Mouse (Mus musculus) small intestine, adult 2 months (tissue): ENCODE data around the gene Hs1bp3. TPM values are rescaled to one million over a fixed set of nuclear protein-coding genes. Genes with fewer than 3 reads are reported as not detected.

Source experiments
- H3K27ac ChIP-seq: fragments of 200-500 bp; 2 replicates; pipeline ENCODE4 v1.5.1; 2012; ENCODE audit warnings: low read depth, low read length, control low read depth, inconsistent platforms; ENCODE audit not compliant: insufficient read depth
- H3K27me3 ChIP-seq: fragments of 200-500 bp; 2 replicates; pipeline ENCODE4 v1.6.1; 2012; ENCODE audit warnings: mild to moderate bottlenecking, moderate library complexity, low read length, inconsistent platforms; ENCODE audit not compliant: control insufficient read depth, insufficient read depth
- H3K36me3 ChIP-seq: fragments of 200-500 bp; 2 replicates; pipeline ENCODE4 v1.6.1; 2012; ENCODE audit warnings: mild to moderate bottlenecking, low read length, control low read depth, inconsistent platforms; ENCODE audit not compliant: control insufficient read depth, insufficient read depth
- H3K4me1 ChIP-seq: fragments of 200-500 bp; 2 replicates; pipeline ENCODE4 v1.6.1; 2012; ENCODE audit warnings: low read length, inconsistent platforms, mixed read lengths; ENCODE audit not compliant: control insufficient read depth, insufficient read depth, insufficient read length
- H3K4me3 ChIP-seq: fragments of 200-500 bp; 2 replicates; pipeline ENCODE4 v1.5.1; 2012; ENCODE audit warnings: low read depth, mild to moderate bottlenecking, control low read depth, inconsistent platforms, low read length, moderate library complexity
- CTCF ChIP-seq: fragments of 200-500 bp; IDR thresholded peaks from 2 replicates; pipeline ENCODE4 v1.5.1; 2012; ENCODE audit warnings: low read depth, mild to moderate bottlenecking, control low read depth, inconsistent platforms, low read length, moderate library complexity, mixed read lengths; ENCODE audit not compliant: insufficient replicate concordance, insufficient read length; ENCODE audit errors: extremely low read depth
- POLR2A ChIP-seq: fragments of 200-500 bp; IDR thresholded peaks from 2 replicates; pipeline ENCODE4 v1.6.1; 2012; ENCODE audit warnings: low read depth, mild to moderate bottlenecking, control low read depth, inconsistent platforms, low read length, moderate library complexity
- WGBS: fragments of 180-500 bp; shearing (Covaris S2); methylation state at CpG from one replicate; pipeline ENCODE4 v1.1.7; 2018; 5-methylcytosine and 5-hydroxymethylcytosine counted together
- polyA plus RNA-seq: library from polyadenylated mRNA; depleted of rRNA; stranded (reverse); fragments of >200 nt; gene quantifications from 2 replicates; pipeline ENCODE4 v1.2.3, GENCODE M21; 2012

Hs1bp3 gene
- polyA plus RNA-seq, 1 experiment: 15.2 TPM

DNA sequence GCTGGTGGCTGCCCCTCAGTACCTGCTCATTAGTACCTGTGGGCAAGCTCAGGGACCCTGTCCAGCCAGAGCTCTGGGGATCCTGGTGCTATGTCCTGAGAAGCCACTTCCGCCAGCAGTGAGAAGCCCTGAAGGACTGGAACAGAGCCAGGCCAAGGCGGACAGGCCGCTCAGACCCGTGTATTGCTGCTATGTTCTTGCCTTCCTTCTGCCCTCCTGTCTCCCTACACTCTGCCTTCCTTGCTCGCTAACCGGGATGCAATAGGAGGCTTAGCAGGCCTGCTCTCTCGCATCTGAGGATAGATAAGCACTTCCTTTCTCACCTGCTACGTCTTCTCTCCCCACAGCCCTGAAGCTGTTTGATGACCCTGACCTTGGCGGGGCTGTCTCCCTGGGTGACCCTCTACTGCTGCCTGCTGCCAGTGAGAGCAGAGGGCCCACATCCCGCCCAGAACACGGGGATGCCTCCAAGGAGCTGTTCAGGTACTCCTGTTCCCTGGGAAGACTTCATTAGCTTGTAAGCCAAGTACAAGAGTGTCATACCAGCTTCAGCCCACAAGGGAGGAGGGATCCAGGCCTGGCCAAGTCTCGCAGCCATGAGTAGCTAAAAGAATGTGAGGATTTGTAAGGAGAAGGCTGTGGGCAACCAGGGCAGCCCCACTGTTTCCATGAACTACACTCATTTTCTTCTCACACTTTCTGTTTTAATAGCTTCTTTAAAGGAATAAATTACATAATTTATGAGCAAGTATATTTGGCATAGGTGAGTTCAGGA, 24.2 kb downstream of the Hs1bp3 start:
- Histone ChIP-seq H3K36me3 (peaks cover 35% of the 10 kb centered on the region), H3K27ac (no peak overlapping the region), H3K4me3 (no peak overlapping the region), H3K4me1 (no peaks in the 10 kb centered on the region; the same call in 1 of the 2 replicates), H3K27me3 (no peaks in the 10 kb centered on the region)
- TF ChIP-seq POLR2A (no peak), CTCF (no peak)
- WGBS: 75% methylated on average over 12 of the region's 12 CpGs

DNA sequence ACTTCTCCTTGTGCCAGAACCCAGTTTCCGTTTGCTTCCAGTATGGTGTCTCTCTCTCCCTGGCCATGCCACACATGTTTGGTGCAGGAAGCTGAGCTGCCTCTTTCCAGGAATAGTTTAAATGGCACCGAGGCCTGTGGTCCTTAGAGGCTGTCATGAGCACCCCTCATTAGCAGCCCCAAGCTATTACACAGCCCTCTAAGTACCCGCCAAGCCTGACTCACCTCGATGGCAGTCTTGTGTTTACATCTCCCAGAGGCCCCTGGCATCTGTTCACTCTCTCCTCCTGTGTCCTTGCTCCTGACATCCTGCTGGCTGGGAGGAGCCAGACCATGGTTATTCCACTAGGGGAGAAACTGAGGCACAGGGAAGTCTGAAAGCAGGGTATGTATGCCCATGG, 25.3 kb downstream of the Hs1bp3 start:
- WGBS: 56% methylated on average over 4 of the region's 4 CpGs
- H3K27me3 ChIP-seq: no peaks in the 10 kb centered on the region
- peaks cover 39% of the 10 kb centered on the region for H3K36me3 ChIP-seq
- no peak overlapping the region for H3K4me3 ChIP-seq
- H3K27ac ChIP-seq: no peak overlapping the region
- H3K4me1 ChIP-seq: no peaks in the 10 kb centered on the region; the same call in 1 of the 2 replicates
- TF ChIP-seq POLR2A (no peak), CTCF (no peak)

DNA sequence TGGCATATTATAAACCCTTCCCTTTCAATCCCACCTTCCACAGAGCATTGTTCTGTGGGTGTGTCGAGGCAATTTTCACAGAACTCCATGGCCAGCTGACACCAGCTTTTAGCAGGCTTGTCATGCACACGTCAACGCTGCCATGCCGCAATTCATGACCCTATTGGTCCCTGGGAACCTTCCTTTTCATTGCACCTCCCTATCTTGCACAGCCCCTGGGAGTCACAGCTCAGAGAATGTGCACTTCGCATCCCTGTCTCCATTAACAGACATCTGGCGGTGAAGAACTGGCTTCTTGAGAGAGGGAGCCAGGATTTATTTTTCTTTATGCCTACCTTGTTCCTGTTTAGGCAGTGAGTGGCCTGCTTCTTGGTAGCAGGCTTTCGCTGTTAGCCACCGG, 25.7 kb downstream of the Hs1bp3 start:
- Histone ChIP-seq H3K27me3 (no peaks in the 10 kb centered on the region), H3K27ac (no peak overlapping the region), H3K36me3 (peaks cover 39% of the 10 kb centered on the region), H3K4me1 (no peaks in the 10 kb centered on the region; the same call in 1 of the 2 replicates), H3K4me3 (no peak overlapping the region)
- TF ChIP-seq POLR2A (no peak), CTCF (no peak)
- WGBS: 95% methylated on average over 8 of the region's 8 CpGs

DNA sequence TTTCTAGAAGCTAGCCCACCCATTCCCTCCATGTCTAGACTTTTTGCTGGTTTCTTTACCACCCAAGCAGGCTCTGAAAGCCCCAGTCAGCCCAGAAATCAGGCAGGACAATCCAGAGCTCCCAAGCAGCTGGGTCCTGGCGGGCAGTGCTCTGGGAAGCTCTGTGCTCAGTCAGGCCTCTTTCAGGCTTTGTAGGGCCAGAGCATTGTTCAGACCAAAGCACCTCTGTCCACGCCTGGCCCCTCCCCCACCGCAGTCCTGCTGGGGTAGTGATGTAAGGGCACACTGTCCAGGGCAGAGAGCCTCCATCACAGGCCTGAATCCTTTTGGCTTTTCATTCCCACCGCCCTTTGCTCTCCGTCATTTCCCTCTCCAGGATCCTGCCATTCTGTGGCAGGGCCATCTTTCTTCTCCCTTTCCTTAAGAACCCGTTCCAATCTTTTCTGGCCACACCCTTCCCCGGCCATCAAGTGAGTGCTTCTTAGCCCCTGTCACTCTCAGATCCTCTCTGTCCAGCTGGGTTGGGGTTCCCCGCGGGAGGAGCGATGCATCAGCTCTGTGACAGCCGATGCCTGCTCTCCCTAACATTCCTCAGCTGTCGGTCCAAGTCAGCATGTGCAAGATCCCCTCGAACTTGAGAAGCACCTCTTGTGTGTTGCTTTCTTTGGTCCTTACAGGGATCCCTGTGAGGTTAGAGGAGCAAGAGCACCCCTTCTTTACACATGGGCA, 26.5 kb downstream of the Hs1bp3 start:
- TF ChIP-seq POLR2A (no peak), CTCF (no peak)
- Histone ChIP-seq H3K27ac (no peak overlapping the region), H3K36me3 (peaks cover 39% of the 10 kb centered on the region), H3K4me1 (no peaks in the 10 kb centered on the region; the same call in 1 of the 2 replicates), H3K4me3 (no peak overlapping the region), H3K27me3 (no peaks in the 10 kb centered on the region)
- WGBS: 80% methylated on average over 13 of the region's 13 CpGs

DNA sequence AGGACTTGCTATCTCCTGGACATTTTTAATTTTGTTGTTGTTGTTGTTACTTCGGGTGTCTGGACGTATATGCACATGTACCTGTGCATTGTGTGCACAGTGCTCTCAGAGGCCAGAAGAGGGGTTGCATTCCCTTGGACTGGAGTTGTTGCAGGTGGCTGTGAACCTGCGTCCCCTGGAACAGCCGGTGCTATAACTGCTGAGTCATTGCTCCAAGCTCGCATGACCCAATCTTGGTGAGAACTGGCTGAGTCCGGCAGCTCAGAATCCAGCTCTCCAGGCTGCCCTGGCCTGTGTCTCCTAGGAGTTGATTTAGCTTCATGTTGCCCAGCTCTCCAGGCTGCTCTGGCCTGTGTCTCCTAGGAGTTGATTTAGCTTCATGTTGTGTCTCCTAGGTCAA, 27.8 kb downstream of the Hs1bp3 start:
- WGBS: 82% methylated on average over 6 of the region's 6 CpGs
- H3K4me3 ChIP-seq: no peak overlapping the region
- H3K27me3 ChIP-seq: no peaks in the 10 kb centered on the region
- peaks cover 6% of the 10 kb centered on the region for H3K4me1 ChIP-seq
- H3K36me3 ChIP-seq: peaks cover 39% of the 10 kb centered on the region
- TF ChIP-seq CTCF (no peak), POLR2A (no peak)
- H3K27ac ChIP-seq: no peak overlapping the region

DNA sequence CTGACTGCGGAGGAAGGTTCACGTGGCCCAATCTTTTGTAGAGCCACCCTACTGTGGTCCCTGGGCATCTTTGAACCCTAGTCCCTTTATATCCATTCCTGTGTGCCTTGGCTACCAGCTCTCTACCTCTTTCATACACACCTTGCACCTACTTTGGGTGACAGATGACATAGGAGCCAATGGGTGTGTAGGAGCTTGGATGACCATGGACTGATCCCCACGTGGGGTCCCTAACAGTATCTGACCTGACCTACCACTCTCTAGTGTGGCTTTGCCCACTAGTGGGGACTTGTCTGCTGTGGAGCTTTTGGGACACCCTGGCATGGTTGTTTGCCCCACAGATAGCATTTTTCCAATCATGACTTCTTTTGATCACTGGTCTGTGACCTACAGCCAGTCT, 30.1 kb downstream of the Hs1bp3 start:
- TF ChIP-seq POLR2A (no peak), CTCF (no peak)
- WGBS: 94% methylated on average over 3 of the region's 3 CpGs
- peaks cover 12% of the 10 kb centered on the region; the same call in 1 of the 2 replicates for H3K4me1 ChIP-seq
- H3K4me3 ChIP-seq: no peak overlapping the region
- H3K27me3 ChIP-seq: no peaks in the 10 kb centered on the region
- H3K36me3 ChIP-seq: peaks cover 24% of the 10 kb centered on the region
- no peak overlapping the region for H3K27ac ChIP-seq

DNA sequence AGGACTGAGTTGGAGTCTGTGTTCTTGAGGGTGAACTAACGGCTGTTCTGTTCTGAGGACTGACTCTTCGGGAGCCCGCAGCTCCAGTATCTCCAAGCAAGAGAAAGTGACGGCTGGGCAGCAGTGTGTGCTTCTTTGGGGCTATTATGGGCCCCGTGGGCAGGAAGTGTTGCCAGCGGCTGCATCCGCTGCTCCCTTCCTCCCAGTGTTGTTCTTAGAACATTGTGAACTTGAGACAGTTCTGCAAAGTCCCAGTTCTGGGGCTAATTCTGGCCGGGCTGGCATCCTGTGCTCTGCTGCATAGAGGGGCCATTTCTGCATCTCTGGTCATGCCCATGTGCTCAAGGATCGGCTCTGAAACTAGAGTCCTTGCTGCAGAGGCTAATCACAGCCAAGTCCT, 31.7 kb downstream of the Hs1bp3 start:
- Histone ChIP-seq H3K27ac (no peak overlapping the region; the same call in 1 of the 2 replicates), H3K36me3 (peaks cover 14% of the 10 kb centered on the region), H3K4me3 (no peak overlapping the region), H3K4me1 (peaks cover 19% of the 10 kb centered on the region; the same call in 1 of the 2 replicates), H3K27me3 (no peaks in the 10 kb centered on the region)
- no peak for TF ChIP-seq CTCF
- TF ChIP-seq POLR2A: no peak
- WGBS: 58% methylated on average over 9 of the region's 9 CpGs

DNA sequence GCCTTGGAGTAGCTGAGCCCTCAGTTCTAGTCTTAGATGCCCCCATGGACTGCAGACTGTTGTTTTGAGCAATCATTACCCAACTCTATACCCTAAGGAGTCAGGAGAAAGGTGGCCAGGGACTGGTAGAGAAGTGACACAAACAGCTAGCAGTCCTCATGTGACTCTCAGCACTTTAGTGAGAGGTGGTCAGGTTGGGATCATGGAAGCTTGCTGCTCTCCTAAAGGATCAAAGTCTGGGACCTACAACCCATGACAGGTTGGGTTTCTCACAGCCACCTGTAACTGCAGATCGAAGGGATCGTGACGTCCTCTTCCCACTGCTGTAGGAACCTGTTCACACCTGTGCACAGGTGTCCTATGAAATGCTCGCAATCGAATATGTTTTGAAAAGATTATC, 32.3 kb downstream of the Hs1bp3 start:
- no peak overlapping the region; the same call in 1 of the 2 replicates for H3K27ac ChIP-seq

More for the DNA sequence above, 32.3 kb downstream of the Hs1bp3 start:
- Histone ChIP-seq H3K4me3 (no peak overlapping the region), H3K4me1 (peaks cover 22% of the 10 kb centered on the region; the same call in 1 of the 2 replicates), H3K36me3 (peaks cover 12% of the 10 kb centered on the region), H3K27me3 (no peaks in the 10 kb centered on the region)
- no peak for TF ChIP-seq POLR2A
- TF ChIP-seq CTCF: no peak
- 92% methylated on average over 5 of the region's 5 CpGs for WGBS
